Mouse (Mus musculus) CD8-positive naive resting alpha-beta T cell, adult 2 months (primary cell): ENCODE data around the gene C1qa.

Experiments
- DNase-seq, 2 experiments: peaks; one replicate each; pipeline ENCODE4 v3.0.0; 2022; ENCODE audit warnings: low read depth in 2 of 2, low spot score in 2 of 2

C1qa gene

GRCm38 (mm10) chr4:136863517-136863916 is 35.1 kb downstream of the C1qa start:
- no peak for DNase-seq

GRCm38 (mm10) chr4:136862411-136862810 is 36.2 kb downstream of the C1qa start:
- DNase-seq, result no peak

- no peak for DNase-seq
Observed at GRCm38 (mm10) chr4:136861806-136862205, 36.8 kb downstream of the C1qa start.

GRCm38 (mm10) chr4:136860022-136860421 is 38.6 kb downstream of the C1qa start:
- DNase-seq, result no peak

GRCm38 (mm10) chr4:136855081-136855480 is 43.5 kb downstream of the C1qa start:
- no peak for DNase-seq

GRCm38 (mm10) chr4:136852989-136853388 is 45.6 kb downstream of the C1qa start:
- DNase-seq, result no peak

- no peak for DNase-seq
Observed at GRCm38 (mm10) chr4:136852119-136852518, 46.5 kb downstream of the C1qa start.

- DNase-seq, result no peak
Observed at GRCm38 (mm10) chr4:136848565-136848964, 50.0 kb downstream of the C1qa start.

GRCm38 (mm10) chr4:136847166-136847565 is 51.4 kb downstream of the C1qa start:
- no peak for DNase-seq
